ENCODE assay signal across 8 mouse cellular contexts in the genomic region with DNA sequence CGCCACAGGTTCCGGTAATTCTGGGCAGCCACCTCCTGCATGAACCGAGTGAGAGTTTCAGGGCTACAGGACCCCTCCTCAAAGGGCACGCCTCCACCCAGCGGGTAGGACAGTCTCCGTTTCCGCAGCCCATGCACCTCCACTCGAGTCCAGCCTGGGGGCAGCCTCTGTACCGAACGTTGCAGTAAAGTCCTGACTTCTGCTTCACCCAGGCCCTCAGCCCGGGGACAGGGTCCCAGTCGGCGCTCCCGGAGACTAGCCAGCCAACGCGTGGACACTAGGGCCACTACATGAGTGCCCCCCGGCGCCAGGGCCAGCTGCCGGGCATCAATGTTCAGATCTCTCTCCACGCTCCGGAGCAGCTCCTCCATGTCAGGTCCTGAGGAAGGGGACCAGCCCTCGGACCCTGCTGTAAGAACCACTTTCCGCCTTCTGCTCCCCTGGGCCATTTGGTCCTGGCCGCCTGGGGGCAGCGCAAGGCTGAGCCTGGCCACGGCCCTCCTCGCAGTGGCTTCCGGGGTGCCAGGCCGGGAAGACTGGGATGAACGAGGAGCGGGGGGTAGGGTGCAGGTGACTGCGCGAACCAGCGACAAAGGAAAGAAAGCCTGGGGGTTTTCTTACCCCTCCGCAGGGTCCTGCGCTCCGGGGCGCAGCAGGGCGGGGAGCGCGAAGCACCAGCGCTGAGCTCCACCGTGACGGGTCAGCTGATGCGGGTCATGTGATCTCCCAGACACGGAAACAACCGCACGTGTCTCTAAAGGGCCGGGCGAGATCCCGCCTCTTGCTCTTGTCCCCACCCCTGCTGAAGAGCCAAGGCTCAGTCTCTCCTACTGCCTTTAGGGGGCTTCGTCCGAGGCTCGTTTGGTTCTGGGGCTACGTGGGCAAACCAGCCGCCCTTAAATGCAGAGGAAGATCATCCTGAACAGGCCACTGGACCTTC. TPM values are rescaled to one million over a fixed set of nuclear protein-coding genes. Genes with fewer than 3 reads are reported as not detected.
DNase-seq lines count a peak whose midpoint lies in the region.

A gene (minus strand): TSS at position 727 of the 940 bp plus-strand sequence.

- no peaks in the 10 kb centered on the region for H3K9me3 ChIP-seq in megakaryocyte, embryonic 14.5 days

- peaks cover 38% of the 10 kb centered on the region for H3K36me3 ChIP-seq in megakaryocyte, embryonic 14.5 days (replicated peaks; ENCODE audit: low read length)

- DNase-seq in adrenal gland, adult 18-20 months (ENCODE audit: low spot score in 2 of 2), result peak; percentile 77 to 79
- peak; percentile 96 for DNase-seq in embryo, embryonic 10.5 days (ENCODE audit: low spot score)
- DNase-seq in gastrocnemius, postnatal 14 days, result peak; percentile 87
- DNase-seq in induced T-regulatory cell, adult 2 months (ENCODE audit: low read depth), result peak; percentile 92
- DNase-seq in left cerebral cortex, adult 8-10 months (ENCODE audit: low spot score in 2 of 2), result peak; percentile 65 to 89
- DNase-seq in right cerebral cortex, postnatal 10 days (ENCODE audit: low spot score in 2 of 2), result peak; percentile 93 to 96
- DNase-seq in urinary bladder, postnatal 14 days (ENCODE audit: low spot score), result peak; percentile 90

- peak within 1 kb of the TSS; percentile 94 for H3K4me3 ChIP-seq in megakaryocyte, embryonic 14.5 days (replicated peaks)

- peaks cover 83% of the 10 kb centered on the region for H3K4me1 ChIP-seq in megakaryocyte, embryonic 14.5 days

- no peaks in the 10 kb centered on the region for H3K27me3 ChIP-seq in megakaryocyte, embryonic 14.5 days (replicated peaks)

- intact Hi-C loops in gastrocnemius, postnatal 14 days (cut with DNase I; ENCODE audit: low total_unique reads), result no loop called here

RNA-seq across cellular contexts. Expression of the gene that starts here (rescaled TPM):
- total RNA-seq in adrenal gland, adult 18-20 months (2021), result 10 to 100 TPM; 11.5 to 15.3 TPM
- total RNA-seq in gastrocnemius, postnatal 14 days (2021), result 1 to 10 TPM; 6.0 TPM
- 10 to 100 TPM; 20.2 to 22.5 (median 22.0) TPM for total RNA-seq in left cerebral cortex, adult 8-10 months (2022)
- polyA plus RNA-seq in megakaryocyte, embryonic 14.5 days (2012; ENCODE audit: insufficient read depth, low replicate concordance), result 10.8 and 12.0 TPM in 2 replicates

Comparison
In these comparisons a context has a peak if more than half of its experiments do, and no peak if none do; other contexts are left out.
1. Peak in every context shown above with its lines: DNase-seq and H3K4me3 ChIP-seq.